Mouse (Mus musculus) heart, postnatal 0 days (tissue): ENCODE measurements around the gene Cd9.

Experiments used
- CTCF ChIP-seq: IDR thresholded peaks from 2 replicates; pipeline ENCODE4 v1.5.1; 2016; ENCODE audit warnings: antibody characterized with exemption, control low read depth, low read depth
- EP300 ChIP-seq: IDR thresholded peaks from 2 replicates; pipeline ENCODE4 v1.6.1; 2016; ENCODE audit warnings: antibody characterized with exemption, low read depth

GRCm38 (mm10) chr6:125491393-125491792 lies 3.2 kb downstream of the Cd9 start:
- no peak for TF ChIP-seq EP300
- no peak for TF ChIP-seq CTCF
